Mouse (Mus musculus): ENCODE results near the gene Nexn.

Nexn gene

DNA sequence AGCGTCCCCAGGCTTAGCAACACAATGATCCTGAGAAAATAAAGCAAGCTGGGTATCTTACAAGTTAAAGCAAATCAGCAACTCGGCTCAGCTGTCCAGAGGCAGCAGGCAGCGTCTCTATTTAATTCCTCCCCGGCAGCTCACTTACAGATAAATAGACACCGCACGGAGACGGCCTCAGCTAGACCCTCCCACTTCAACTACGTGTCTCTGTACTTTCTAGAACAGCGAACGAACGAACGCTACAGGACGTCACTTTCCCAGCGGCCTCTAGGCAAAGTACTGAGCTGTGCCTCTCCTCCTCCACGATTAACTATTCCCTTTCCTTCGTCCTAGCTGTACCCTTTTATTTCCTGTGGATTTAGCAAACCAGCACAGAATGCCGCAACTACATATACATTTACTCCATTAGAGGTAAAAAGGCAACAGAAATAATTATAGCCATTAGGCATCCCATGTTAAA lies 72.5 kb downstream of the Nexn start:
- peak; percentile 97 for ATAC-seq (ENCODE audit: low TSS enrichment)

DNA sequence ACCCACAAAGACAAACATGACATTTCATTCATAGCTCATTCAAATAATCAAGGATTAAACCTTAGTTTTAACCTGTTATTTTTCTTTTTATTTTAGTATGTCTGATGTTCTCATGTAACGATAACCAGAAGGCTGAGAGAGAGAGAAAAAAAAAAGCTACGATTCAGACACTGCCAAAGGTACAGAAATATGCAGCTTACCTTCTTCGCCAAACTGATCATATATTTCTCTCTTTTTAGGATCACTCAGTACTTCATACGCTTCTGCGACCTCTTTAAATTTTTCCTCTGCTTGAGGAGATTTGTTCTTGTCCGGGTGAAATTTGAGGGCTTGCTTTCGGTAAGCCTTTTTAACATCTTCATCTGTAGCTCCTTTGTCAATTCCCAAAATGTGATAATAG lies 73.0 kb downstream of the Nexn start:
- ATAC-seq (ENCODE audit: low TSS enrichment): peak; percentile 28

DNA sequence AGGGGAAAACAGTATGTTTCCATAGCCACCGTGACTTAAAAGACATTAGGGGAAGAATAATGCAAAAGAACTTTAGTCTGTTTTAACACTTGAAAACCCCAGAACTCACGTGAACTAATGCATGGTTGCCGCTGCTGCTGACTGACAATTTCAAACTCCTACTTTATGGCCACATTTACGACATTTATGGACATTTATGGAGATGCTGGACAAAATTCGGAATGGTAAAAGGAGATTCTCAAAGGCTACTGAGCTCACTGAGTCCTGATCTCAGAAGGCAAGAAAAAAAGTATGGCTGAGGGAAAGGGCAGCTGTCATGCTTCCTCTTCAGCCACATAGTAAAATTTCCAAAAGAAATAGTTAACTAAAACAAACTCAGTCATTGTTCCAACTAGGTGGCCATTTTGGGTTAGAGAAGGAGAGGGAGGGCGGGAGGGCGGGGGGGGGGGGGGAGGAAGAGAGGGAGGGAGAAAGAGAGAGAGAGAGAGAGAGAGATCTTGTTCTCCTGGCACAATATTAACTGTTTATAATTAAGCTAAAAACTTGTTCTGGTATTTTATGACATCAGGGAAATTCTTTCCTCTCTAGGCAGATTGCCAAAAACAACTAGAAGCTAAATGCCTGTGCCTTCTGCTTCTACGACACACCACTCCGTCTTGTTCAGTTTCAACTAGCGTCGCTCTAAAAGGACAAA lies 73.8 kb downstream of the Nexn start:
- ATAC-seq (ENCODE audit: low TSS enrichment): no peak

DNA sequence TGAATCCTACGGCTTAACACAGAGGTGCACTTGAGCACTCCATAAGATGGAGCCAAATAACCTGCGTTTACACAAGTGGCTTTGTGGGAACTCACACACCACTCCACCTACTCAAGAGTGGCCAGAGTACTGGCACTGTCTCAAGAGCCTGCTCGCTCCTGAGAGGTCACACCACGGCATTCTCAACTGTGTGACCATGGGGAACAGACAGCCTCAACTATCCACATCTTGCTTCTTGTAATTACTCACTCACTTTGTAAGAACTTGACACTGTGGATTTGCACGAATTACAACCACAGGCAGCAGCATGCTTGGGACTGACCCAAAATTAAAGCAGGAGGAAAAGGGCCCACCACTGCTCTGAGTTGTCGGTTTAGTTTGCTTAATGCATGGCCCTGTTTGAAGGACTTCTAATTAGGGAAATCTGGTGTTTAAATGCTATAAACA lies 74.3 kb downstream of the Nexn start:
- ATAC-seq (ENCODE audit: low TSS enrichment): 0 out of 2 replicates have a peak, but pooled peaks have one; percentile 3

DNA sequence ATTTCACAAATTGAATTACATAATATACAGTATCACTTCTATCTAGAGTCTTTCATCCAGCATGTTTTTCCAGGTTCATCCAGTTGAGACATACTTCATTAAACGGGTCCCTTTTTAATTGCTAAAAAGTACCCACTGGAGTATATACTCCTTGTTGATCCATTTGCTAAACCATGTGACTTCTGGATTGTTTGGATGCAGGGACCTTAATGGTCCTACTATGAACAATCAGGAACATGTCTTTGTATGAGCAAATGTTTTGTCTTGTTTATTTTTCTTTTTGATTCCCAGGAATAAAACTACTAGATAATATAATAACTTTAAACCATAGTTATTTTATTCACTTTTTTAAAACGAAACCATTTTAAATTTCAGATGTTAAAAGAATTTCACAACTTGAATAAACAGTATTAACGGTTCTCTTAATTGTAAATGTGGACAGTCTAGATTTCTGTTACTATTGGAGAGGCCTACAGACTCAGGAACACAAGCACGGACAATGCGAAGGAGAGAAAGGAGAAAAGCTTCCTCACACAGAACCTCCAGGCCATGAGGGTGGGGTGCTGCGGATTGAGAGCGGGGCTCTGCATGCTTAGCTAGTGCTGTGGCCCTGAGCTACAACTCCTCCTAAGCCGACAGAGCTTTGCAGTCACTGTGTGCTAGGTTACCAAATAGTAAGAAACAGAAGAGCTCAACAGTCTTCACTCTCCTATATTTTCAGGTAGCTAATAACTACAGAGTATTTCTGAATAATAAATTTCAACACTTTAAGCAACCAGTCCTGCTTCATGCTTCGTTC lies 75.3 kb downstream of the Nexn start:
- ATAC-seq (ENCODE audit: low TSS enrichment): no peak

DNA sequence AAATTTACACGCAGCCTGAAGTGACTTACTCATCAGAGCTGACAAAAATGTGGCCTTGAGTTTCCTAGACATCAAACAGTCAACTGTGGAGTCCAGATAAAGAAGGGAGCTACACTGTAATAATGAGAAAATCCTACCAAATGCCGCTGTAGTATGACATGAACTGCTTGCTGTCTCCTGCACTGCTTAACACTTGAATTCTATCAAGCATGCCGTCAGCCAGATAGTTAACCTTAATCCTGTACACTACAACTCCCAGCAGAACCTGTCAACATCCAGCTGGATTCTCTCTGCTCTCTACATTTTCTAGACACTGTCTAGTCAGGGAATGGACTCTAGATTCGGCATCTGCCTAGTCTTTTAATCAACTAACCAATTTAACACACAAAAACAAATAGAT lies 76.8 kb downstream of the Nexn start:
- no peak for ATAC-seq (ENCODE audit: low TSS enrichment)

Measured in frontal cortex, adult (tissue).